Mouse (Mus musculus) heart, postnatal 25 days (tissue): ENCODE measurements at regions not wholly inside any gene's neighbourhood (a gene's known extent, or its start where the extent isn't known, plus 50 kb on each side); places are given as distances from the start of the nearest gene placed in this dataset.
"Not testable (repeated sequence)": the region's sequence is repeated elsewhere in the genome, so short reads cannot be mapped to it uniquely, and the experiment has no call there.

ENCODE experiments used
- DNase-seq: peaks from one replicate; pipeline ENCODE4 v3.0.0; 2022; ENCODE audit warnings: low spot score
- intact Hi-C: fragments of 180-260 bp; cut with DNase I; formaldehyde crosslinking; loops from one replicate; pipeline ENCODE4 v1.15.1; 2025

DNA sequence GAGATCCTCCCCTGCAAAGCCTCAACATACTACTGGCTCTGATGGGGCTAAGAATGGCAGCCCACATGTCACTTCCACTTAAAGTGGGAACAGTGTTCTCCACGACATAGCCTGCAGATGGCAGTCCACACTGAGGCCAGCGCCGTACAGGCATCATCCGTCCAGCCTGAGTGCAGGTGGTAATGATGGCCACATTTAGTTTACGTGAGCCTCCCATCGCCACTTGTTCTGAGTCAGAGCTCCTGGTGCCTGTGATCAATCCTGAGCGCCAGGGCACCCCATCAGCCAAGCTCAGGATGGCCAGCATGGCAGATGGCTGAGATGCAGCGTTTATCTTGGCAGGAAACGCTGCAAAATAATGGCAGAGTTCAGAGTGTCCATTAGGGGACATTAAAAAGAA lies 159.6 kb downstream of the Adgrd1 start:
- no peak for DNase-seq
- intact Hi-C loops, result loop anchor here (5.0 kb wide), 1 partner anchor 101 kb away; no protein-coding TSS in a partner anchor

DNA sequence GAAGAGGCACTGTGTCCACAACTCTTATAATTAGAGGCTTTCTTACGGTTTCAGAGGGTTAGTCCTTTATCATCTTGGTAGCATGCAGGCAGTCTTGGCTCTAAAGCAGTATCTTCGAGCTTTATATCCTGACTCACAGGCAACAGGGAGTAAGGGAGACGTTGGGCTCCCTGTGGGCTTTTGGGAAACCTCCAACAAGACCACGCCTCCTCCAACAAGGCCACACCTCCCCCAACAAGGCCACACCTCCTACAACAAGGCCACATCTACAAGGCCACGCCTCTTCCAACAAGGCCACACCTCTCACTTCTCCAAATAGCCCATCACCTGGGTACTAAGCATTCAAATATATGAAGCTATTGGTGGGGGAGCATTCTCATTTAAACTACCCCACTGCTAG lies 160.7 kb downstream of the Adgrd1 start:
- intact Hi-C loops, result loop anchor here (5.0 kb wide), 1 partner anchor 100 kb away; no protein-coding TSS in a partner anchor
- DNase-seq, result no peak

DNA sequence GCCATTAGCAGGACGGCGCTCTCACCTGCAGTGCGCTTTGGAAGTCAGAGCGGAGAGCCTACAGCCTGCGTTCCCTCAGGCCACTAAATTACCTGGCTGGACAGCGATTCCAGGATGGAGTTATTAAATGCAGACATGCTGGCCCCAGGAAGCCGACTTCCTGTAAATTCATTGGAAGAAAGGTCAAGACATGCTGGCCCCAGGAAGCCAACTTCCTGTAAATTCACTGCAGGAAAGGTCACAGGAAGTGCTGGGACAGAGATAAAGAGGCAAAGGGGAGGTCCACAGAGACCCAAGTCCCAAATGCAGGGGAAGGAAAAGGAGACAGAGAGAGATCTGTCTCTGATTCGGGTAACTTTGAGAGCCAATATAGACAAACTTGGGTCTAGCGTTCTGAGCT lies 164.1 kb downstream of the Adgrd1 start:
- intact Hi-C loops, result no loop called here

DNA sequence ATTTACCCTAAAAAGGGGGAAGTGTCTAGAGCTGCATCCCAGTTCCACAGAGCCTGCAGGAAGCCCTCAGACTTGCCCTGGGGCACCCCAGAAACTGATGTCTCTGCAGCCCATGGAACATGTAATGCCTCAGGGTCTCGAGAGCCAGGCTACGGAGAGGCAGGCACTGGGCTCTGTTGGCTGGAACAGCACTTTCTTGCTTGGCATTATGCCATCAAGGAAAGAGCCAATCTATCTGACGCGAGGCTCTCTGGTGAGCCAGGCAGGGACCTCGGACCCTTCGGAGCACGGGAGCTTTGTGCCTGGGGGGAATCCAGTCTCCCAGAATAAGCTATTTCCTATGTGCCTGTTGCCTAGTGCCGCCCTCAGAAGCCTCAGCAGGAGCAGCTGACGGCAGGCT lies 166.6 kb downstream of the Adgrd1 start:
- intact Hi-C loops, result no loop called here

More for the DNA sequence above, 164.1 kb downstream of the Adgrd1 start:
- peak; percentile 24 for DNase-seq

DNA sequence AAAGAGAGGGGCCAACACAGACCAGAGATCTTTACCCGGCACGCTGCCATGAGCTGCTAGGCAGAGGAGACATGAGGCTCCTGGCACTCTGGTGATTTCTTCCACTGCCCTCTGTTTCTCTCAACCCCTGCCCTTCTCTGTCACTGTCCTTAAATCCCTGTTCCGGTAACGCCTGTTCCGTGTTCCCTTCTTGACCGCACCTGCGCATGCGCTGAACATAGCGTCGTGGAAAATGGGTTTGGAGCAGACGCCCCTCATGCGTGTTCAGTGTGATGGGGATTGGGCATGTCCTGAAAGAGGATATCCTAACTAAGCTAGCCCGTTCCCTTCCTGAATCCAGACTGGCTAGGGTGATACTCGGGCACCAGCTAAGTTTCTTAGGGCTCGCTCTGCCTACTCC lies 167.8 kb downstream of the Adgrd1 start:
- intact Hi-C loops, result no loop called here
- no peak for DNase-seq

More for the DNA sequence above, 166.6 kb downstream of the Adgrd1 start:
- DNase-seq, result no peak

DNA sequence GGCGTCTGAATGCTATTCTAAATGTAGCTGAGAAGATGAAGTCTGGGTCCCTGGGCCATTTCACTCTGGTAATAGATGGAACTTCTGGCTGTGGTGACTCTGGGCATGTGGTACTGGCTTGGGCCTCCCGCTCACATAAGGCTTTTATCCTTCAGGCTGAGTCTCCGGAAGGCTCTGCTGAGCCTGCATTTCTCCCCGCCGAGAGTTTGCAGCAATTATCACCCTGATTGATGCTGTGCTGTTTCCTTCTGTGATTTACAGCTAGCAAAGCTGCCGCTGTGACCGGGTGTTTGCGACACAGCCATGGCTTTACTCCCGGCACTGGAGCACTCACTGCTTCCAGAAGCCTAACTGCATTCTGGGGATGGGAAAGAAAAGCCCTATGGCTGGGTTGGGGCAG lies 171.9 kb downstream of the Adgrd1 start:
- intact Hi-C loops, result no loop called here
- DNase-seq, result no peak

DNA sequence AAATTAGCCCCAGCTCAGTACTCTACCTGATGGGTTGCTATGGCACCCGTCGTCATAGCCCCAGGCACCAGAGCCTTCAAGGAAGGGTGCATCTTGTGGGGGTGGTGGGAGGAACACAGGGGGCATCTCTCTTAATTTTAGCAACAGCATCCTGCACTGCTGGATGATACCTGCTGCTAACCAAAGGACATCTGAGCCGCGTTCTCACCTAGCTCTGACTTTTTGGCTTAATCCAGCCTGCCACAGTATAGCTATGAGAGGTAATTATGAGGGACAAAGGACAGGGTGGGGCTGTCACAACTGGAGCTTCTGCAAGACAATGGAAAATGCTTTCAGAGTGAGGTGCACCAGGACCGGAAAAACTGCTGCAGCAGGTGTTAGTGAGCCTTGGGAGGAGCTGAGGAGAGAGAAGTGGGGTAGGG lies 173.5 kb downstream of the Adgrd1 start:
- intact Hi-C loops, result no loop called here
- DNase-seq, result no peak

DNA sequence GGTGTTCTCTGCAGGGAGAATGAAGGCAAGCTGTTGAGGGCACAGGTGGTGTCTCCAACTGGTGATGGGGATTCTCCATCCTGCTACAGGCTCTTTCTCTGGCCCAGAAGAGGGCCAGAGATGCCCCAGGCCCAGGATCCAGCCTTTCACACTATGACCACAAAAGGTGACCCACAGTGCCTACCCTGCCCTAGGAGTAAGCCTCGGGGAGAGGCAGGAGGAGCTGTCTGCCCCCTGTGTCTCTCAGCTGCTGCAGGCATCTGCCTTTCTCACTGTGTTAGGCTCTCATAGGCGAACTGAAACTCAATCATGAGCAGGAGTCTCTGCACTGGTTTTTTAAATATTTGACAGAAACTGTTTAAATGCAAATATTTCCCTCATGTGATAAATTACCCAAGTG lies 184.9 kb downstream of the Adgrd1 start:
- DNase-seq, result no peak
- intact Hi-C loops, result no loop called here

DNA sequence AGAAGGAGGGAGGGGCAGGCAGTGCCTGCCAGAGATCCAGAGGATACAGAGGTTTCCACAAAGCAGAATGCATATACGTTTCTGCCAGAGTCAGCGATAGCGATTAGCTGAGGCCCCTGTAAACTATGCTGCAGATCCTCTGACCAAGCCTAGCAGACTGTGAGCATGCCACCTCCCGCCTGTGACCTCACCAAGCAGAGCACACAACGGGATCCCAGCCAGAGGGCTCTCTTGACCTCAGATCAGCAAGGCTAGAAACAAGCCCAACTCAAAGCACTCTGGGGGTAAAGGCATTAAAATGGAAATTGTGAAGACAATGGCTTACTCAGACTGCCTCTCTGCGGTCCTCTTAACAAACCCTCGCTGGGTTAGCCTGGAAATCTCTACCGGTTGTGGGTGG lies 185.6 kb downstream of the Adgrd1 start:
- no peak for DNase-seq
- intact Hi-C loops, result no loop called here

DNA sequence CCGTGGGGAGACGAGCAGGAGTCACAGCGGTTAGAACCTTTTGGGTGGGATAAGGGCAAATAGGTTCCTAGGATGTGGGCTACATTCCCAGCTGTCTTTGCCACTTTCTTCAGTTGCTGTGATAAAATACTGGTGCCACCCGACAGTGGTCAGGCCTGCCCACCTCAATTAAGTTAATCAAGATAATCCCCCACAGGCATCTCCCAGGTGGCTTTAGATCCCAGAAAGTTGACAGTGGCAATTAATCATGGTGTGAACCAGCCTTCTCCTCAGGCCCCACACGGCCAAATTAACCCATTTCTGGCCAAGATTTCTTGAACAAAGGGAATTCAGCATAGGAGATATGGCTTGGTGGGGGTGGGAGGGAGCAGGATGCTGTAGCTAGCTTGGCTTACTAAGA lies 186.3 kb downstream of the Adgrd1 start:
- intact Hi-C loops, result no loop called here

DNA sequence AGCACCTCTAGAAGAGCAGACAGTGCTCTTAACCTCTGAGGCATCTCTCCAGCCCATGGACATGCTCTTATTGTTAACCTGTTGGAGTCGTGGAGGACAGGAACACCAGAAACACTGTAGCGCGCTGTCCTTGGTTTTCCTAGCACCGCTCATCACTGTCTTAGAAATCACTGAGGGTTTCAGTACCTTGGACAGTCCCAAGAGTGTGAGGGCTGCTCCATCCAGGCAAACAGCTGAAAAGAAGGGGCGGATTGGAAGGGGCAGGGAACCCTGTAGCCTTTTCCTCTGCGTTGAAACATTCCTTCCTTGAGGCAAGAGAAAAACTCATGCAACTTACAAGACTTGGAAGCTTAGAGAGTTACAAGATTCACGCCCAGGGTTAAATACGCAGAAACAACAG lies 190.9 kb downstream of the Adgrd1 start:
- DNase-seq, result no peak
- intact Hi-C loops, result no loop called here

More for the DNA sequence above, 186.3 kb downstream of the Adgrd1 start:
- no peak for DNase-seq

DNA sequence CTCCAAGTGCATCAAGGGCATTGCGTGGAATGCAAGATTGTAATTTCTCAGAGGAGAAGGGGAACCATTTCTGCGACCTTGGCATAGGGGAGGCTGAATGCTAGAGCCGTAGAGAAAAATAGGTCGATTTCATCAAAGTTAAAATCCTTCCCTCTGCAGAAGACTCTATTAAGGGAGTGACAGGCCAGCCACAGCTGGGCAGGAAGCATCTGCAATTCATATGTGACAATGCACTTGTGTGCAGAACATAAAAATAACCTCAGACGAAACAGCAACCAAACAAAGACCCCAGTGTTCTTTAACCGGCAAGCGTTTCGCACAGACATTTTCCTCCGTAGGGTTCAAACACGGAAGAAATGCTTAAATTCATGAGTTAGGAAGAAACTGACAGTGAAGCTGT lies 196.3 kb downstream of the Adgrd1 start:
- intact Hi-C loops, DNase-seq: not testable (repeated sequence)

DNA sequence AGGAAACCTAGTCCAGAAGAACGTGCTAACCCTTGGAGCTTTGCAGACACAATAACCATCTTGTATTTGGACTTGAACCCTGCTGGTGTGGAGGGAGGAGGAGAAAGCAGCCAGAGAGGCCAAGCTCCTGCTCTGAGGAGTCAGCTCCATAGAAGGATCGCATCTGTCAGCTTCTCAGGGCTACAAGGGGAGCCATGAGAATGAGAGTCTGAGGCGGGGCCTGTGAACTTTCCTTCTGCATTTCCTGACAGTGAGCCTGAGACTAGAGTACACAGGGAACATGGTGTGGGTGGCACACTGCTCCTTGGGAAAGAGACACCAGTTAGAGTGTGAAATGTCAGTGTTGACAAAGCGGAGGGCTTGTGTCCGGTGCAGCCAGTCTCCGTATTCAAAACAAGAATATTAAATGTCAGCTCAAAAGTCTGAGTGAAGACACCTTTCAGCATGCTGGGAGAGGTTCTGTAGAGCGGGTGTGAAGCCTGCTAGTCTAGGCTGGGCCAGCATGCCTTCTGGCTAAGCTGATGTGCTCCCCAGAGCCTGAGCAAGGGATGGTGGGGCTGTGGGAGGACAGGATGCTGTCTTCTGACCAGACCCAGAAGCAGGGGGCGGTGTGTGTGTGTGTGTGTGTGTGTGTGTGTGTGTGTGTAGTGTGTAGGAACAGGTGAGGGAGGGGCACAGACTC lies 198.5 kb downstream of the Adgrd1 start:
- not testable (repeated sequence) for DNase-seq

DNA sequence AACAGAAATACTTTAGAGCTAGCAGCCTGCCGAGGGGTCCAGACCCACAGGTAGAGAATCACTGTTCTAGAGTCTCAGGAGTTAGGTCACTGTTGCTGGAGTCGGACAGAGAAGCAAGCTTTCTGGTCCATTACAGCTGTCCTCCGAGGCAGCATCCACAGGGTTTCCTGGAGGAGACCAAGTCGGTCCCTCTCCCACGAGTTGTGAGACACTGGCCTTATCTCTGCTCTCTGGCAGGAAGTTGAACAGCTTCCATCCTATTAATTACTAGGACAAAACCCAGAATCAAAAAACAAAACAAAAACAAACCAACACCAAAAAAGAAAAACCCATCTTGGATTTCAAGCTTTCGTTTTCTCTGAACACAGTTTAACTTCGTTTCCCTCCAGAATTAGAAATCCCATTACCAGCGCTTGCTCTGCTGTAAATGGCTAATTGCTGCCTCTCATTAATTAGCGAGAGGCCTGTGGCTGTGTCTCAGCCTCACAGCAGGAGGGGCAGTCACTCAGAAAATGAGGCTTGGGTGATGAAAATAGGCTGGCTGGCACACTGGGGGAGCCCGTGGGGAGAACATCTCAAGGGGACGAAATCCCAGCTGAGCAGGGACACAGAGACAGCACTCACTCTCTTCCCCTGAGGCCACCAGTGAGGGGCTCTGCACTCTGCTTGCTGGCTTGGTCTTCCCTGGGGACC lies 201.3 kb downstream of the Adgrd1 start:
- intact Hi-C loops, result no loop called here
- DNase-seq, result no peak

More for the DNA sequence above, 198.5 kb downstream of the Adgrd1 start:
- intact Hi-C loops, result not testable (repeated sequence)

DNA sequence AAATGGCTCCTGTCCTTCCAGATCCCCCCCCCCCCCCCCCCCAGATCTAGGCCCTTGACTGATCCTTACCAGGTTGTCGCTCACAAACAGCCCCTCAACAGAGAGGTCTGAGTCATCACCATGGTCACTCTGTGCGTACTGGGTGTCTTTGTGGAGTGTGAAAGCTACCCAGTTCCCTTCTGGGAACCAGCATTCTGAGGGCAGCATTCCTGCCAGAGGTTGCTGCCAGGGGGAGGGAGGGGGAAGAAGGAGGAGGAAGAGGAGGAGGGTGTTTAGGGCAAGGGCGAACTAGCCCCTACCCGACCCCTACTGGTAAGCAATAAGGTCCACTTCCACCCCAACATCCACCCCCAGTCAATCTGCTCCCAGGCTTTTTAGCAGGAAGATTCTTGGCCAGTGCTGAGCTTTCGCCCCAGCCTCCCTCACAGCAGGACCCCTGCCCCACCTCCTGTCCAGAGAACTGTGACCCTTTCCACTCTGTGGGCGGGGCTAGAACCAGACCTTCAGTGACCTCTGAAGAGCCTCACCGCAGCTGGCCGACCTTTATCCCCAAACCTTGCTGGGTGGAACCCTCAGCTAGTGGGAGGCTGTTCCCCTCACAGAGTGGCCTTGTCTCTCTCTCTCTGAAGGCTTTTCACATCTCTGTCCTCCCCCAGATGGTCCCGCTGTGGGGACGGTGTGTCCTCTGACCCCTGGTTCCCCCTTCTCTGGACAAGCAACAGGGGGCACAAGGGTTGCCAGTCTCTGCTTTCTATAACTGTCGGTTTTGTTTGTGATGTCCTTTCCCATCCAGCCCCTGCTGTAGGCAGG lies 202.2 kb upstream of the Sfswap start:
- intact Hi-C loops, result no loop called here
- DNase-seq, result no peak

DNA sequence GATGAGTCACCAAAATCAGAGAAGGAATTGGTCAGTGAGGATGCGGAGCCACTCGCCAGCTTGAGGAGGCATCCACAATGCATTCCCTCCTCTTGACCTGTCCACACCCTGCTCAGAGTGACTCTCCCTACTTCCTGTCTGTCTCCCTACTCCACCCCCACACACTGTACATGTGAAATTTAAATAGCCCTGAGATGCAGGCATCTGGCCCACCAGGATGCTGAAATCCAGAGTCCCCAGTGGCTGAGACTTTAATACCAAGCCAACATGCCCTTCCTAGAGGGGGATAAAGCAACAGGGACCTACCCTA lies 201.6 kb upstream of the Sfswap start:
- intact Hi-C loops, result no loop called here
- no peak for DNase-seq

DNA sequence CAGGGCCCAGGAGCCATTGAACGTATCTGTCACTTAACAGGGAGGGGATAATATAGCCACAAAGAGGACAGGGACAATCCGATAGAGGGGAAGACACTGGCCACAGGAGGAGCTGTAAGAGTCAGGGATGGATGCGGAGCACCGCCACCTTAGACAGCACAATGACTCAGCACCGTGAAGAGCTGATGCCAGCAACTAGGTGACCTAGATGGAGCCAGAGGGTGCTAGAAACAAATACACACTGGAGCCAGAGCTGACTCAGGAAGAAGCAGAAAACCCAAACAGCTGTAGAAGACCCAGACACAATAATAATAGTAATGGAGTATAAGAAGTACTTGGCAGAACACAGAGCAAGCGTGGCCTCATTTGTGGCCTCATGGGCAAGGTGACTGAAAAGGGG lies 200.6 kb upstream of the Sfswap start:
- intact Hi-C loops, result loop anchor here (5.0 kb wide), 1 partner anchor 113 kb away; no protein-coding TSS in a partner anchor
- no peak for DNase-seq

DNA sequence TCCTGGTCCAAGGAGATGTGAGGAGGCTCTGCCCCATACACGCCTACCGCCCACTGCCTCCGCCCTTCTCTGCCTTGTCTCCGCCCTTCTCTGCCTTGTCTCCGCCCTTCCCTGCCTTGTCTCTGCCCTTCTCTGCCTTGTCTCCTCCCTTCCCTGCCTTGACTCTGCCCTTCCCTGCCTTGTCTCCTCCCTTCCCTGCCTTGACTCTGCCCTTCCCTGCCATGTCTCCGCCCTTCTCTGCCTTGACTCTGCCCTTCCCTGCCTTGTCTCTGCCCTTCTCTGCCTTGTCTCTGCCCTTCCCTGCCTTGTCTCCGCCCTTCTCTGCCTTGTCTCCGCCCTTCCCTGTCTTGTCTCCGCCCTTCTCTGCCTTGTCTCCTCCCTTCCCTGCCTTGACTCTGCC lies 185.4 kb upstream of the Sfswap start:
- intact Hi-C loops, result no loop called here
- no peak for DNase-seq

DNA sequence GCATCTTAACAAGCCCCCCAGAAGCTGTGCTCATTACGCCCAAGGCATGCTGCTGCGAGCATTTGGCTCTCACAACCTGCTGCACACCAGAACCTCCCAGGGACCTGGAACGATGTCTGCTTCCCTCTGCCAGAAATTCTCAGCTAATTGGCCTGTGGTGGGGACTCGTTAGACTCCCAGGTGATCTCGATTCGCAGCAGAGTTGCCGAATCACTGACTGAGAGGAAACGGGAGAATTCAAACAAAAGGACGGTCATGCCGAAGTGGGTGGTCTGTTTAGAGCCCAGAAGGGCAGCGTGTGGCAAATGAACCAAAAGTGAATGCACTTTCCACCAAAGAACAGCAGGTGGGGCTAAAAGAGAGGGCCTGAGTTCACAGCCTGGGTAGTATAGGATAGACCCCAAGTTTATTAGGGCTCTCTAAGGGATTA lies 169.9 kb upstream of the Sfswap start:
- intact Hi-C loops, result no loop called here
- DNase-seq, result no peak

DNA sequence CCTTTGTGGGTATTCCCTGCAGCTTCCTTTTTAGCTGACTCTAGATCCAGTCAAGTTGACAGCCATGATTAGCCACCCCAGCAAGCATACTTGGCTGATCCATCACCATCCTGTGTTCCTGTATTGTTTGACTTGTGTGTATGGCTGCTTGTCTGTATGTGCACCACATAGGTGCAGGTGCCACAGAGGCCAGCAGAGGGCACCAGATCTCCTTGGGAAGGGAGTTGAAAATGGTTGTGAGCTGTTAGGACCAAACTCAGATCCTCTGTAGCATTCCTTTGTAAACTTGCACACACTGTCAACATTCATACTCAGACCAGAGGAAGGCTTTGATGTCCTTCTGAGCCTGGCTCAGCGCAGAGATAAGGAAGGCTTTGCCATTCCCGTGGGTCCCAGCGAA lies 169.0 kb upstream of the Sfswap start:
- intact Hi-C loops, result no loop called here
- DNase-seq, result no peak

DNA sequence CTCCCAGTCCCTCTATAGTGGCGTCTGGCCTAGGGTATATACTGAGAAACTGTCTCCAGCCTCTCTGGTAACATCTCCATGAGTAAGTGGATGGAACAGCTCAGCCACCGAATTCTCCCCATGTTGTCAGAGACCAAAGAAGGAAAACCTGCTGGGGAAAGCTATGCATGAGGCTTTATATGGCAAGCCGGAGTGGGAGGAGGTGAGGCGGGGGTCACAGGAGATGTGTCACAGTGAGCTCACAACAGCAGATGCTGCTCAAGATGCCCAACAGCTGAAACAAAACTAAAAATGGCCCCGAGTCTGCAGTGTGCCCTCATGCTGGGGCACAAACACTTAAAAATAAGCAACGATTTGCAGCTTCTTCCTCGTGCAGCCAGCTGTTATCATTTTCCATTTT lies 162.5 kb upstream of the Sfswap start:
- no peak for DNase-seq
- intact Hi-C loops, result no loop called here
